Mouse (Mus musculus) embryo, embryonic 10.5 days (tissue): ENCODE measurements around the gene Kirrel3.

Source experiments
- DNase-seq: peaks from one replicate; pipeline ENCODE4 v3.0.0-alpha.2; 2015; ENCODE audit warnings: low spot score

Gene Kirrel3

GRCm38 (mm10) chr9:34485759-34486431, at the start of gene Kirrel3:
Gene Kirrel3, plus strand, starts transcription at chr9:34485894.
- DNase-seq = peak; percentile 84

GRCm38 (mm10) chr9:34440721-34441120, 45.0 kb upstream of the Kirrel3 start:
- DNase-seq = no peak

- DNase-seq = no peak
Measured at GRCm38 (mm10) chr9:34443950-34444349, 41.7 kb upstream of the Kirrel3 start.

GRCm38 (mm10) chr9:34446497-34447350, 39.0 kb upstream of the Kirrel3 start:
- no peak for DNase-seq

GRCm38 (mm10) chr9:34447736-34448135, 38.0 kb upstream of the Kirrel3 start:
- DNase-seq = no peak

- no peak for DNase-seq
Measured at GRCm38 (mm10) chr9:34448467-34448866, 37.2 kb upstream of the Kirrel3 start.

- DNase-seq = no peak
Measured at GRCm38 (mm10) chr9:34458189-34458588, 27.5 kb upstream of the Kirrel3 start.

GRCm38 (mm10) chr9:34459968-34460367, 25.7 kb upstream of the Kirrel3 start:
- no peak for DNase-seq

GRCm38 (mm10) chr9:34463666-34464065, 22.0 kb upstream of the Kirrel3 start:
- no peak for DNase-seq

GRCm38 (mm10) chr9:34466058-34466457, 19.6 kb upstream of the Kirrel3 start:
- DNase-seq = no peak

GRCm38 (mm10) chr9:34469180-34469579, 16.5 kb upstream of the Kirrel3 start:
- DNase-seq = no peak

GRCm38 (mm10) chr9:34476206-34476605, 9.5 kb upstream of the Kirrel3 start:
- DNase-seq = no peak

GRCm38 (mm10) chr9:34478494-34478893, 7.2 kb upstream of the Kirrel3 start:
- no peak for DNase-seq

- peak; percentile 39 for DNase-seq
Measured at GRCm38 (mm10) chr9:34483236-34483635, 2.5 kb upstream of the Kirrel3 start.

GRCm38 (mm10) chr9:34484665-34485064, 1.0 kb upstream of the Kirrel3 start:
- DNase-seq = no peak

GRCm38 (mm10) chr9:34488267-34488666, 2.6 kb downstream of the Kirrel3 start:
- no peak for DNase-seq

GRCm38 (mm10) chr9:34488700-34489315, 3.1 kb downstream of the Kirrel3 start:
- peak; percentile 84 for DNase-seq

- DNase-seq = peak; percentile 33
Measured at GRCm38 (mm10) chr9:34489316-34489710, 3.6 kb downstream of the Kirrel3 start.

GRCm38 (mm10) chr9:34489760-34490159, 4.1 kb downstream of the Kirrel3 start:
- no peak for DNase-seq

- DNase-seq = no peak
Measured at GRCm38 (mm10) chr9:34492121-34492520, 6.4 kb downstream of the Kirrel3 start.

GRCm38 (mm10) chr9:34493571-34493970, 7.9 kb downstream of the Kirrel3 start:
- DNase-seq = no peak

GRCm38 (mm10) chr9:34498126-34498525, 12.4 kb downstream of the Kirrel3 start:
- no peak for DNase-seq

GRCm38 (mm10) chr9:34498651-34499050, 13.0 kb downstream of the Kirrel3 start:
- peak; percentile 87 for DNase-seq
